ENCODE assay signal across 14 mouse cellular contexts in genomic region chr9:25552532-25552931, GRCm38 (mm10).
DNase-seq lines count a peak whose midpoint lies in the region; ATAC-seq and TF ChIP-seq lines count a peak whose summit lies in the region.
"Had no signal": no experiment of that assay in that cellular context is flagged by ENCODE, and none has a peak within 500 bp of the region (broad histone marks: within the 10 kb centered on the region; RNA-seq: fewer than 3 reads in every experiment).

No protein-coding gene starts in this region.

- no peak overlapping the region for H3K4me3 ChIP-seq in heart, postnatal 0 days (ENCODE audit: low read depth, low read length)
- no peak overlapping the region for H3K4me3 ChIP-seq in MEL (ENCODE audit: control insufficient read depth in 1 of 2, insufficient read depth in 1 of 2, low read depth in 2 of 2, low read length in 2 of 2)
- H3K4me3 ChIP-seq in liver, embryonic 16.5 days (ENCODE audit: low read depth, low read length), result no peak overlapping the region
- no peak overlapping the region for H3K4me3 ChIP-seq in hindbrain, embryonic 12.5 days
- H3K4me3 ChIP-seq: embryonic facial prominence, embryonic 13.5 days; hindbrain, embryonic 15.5 days; midbrain, embryonic 10.5 days had no signal

- no peak for TF ChIP-seq POLR2A in MEL (IDR thresholded peaks at IDR 0.05; ENCODE audit: control insufficient read depth in 1 of 2, insufficient read depth in 1 of 2, low read depth in 1 of 2, low read length in 2 of 2, poor library complexity in 1 of 2)

- no peaks in the 10 kb centered on the region for H3K27me3 ChIP-seq in heart, postnatal 0 days (ENCODE audit: control insufficient read depth, insufficient read depth, low read length)
- no peaks in the 10 kb centered on the region for H3K27me3 ChIP-seq in MEL (ENCODE audit: control insufficient read depth in 1 of 2, insufficient read depth in 2 of 2, low read length in 2 of 2)
- H3K27me3 ChIP-seq in liver, embryonic 16.5 days (ENCODE audit: control insufficient read depth, insufficient read depth, low read depth, low read length), result no peaks in the 10 kb centered on the region
- H3K27me3 ChIP-seq in hindbrain, embryonic 12.5 days, result no peaks in the 10 kb centered on the region
- H3K27me3 ChIP-seq: embryonic facial prominence, embryonic 13.5 days; hindbrain, embryonic 15.5 days had no signal

- H3K36me3 ChIP-seq in heart, postnatal 0 days (replicated peaks; ENCODE audit: control insufficient read depth, insufficient read depth, low read length), result no peaks in the 10 kb centered on the region
- H3K36me3 ChIP-seq in MEL (ENCODE audit: control insufficient read depth in 1 of 2, insufficient read depth in 2 of 2, low read length in 2 of 2), result peaks cover 0 to 3% of the 10 kb centered on the region in 2 experiments; a peak in 2 of 4 replicates
- H3K36me3 ChIP-seq in liver, embryonic 16.5 days (ENCODE audit: control insufficient read depth, insufficient read depth), result no peaks in the 10 kb centered on the region
- H3K36me3 ChIP-seq in hindbrain, embryonic 12.5 days, result no peaks in the 10 kb centered on the region
- H3K36me3 ChIP-seq: embryonic facial prominence, embryonic 13.5 days; hindbrain, embryonic 15.5 days; midbrain, embryonic 10.5 days had no signal

- peak; percentile 77 for ATAC-seq in heart, postnatal 0 days (ENCODE audit: insufficient read depth, low read depth)
- 0 out of 2 replicates have a peak, but pooled peaks have one; percentile 30 for ATAC-seq in liver, embryonic 16.5 days (ENCODE audit: low read depth)
- no peak for ATAC-seq in hindbrain, embryonic 12.5 days (ENCODE audit: low FRiP score)
- ATAC-seq: forebrain, embryonic 14.5 days had no signal

- intact Hi-C loops in heart, postnatal 14 days (cut with DNase I), result no loop called here

- no peaks in the 10 kb centered on the region for H3K9me3 ChIP-seq in heart, postnatal 0 days (replicated peaks; ENCODE audit: control insufficient read depth, low read length)
- no peaks in the 10 kb centered on the region for H3K9me3 ChIP-seq in MEL (replicated peaks; ENCODE audit: insufficient read depth, low read length)
- H3K9me3 ChIP-seq in liver, embryonic 16.5 days (replicated peaks; ENCODE audit: control insufficient read depth, low read length), result no peaks in the 10 kb centered on the region
- no peaks in the 10 kb centered on the region for H3K9me3 ChIP-seq in hindbrain, embryonic 12.5 days (replicated peaks)
- H3K9me3 ChIP-seq: embryonic facial prominence, embryonic 13.5 days; hindbrain, embryonic 15.5 days; midbrain, embryonic 10.5 days had no signal

- H3K9ac ChIP-seq in heart, postnatal 0 days (replicated peaks; ENCODE audit: low read depth, low read length), result no peak overlapping the region
- no peak overlapping the region for H3K9ac ChIP-seq in MEL (ENCODE audit: control insufficient read depth, low read depth, low read length, poor library complexity, severe bottlenecking)
- H3K9ac ChIP-seq in liver, embryonic 16.5 days (ENCODE audit: low read depth, low read length), result no peak overlapping the region
- H3K9ac ChIP-seq in hindbrain, embryonic 12.5 days, result no peak overlapping the region
- H3K9ac ChIP-seq: embryonic facial prominence, embryonic 13.5 days; hindbrain, embryonic 15.5 days; lung, embryonic 14.5 days had no signal

- no peaks in the 10 kb centered on the region for H3K79me2 ChIP-seq in MEL (ENCODE audit: control insufficient read depth, insufficient read depth, low read length, poor library complexity)

- TF ChIP-seq EP300 in heart, postnatal 0 days (IDR thresholded peaks at IDR 0.05; ENCODE audit: low read depth), result no peak
- TF ChIP-seq EP300 in MEL (IDR thresholded peaks at IDR 0.05; ENCODE audit: low read depth in 1 of 2, low read length in 2 of 2), result no peak

- 19% methylated on average over 2 of the region's 2 CpGs for WGBS in heart, postnatal 0 days
- WGBS in liver, embryonic 16.5 days (ENCODE audit: insufficient replicate concordance), result 40% methylated on average over 2 of the region's 2 CpGs
- 80% methylated on average over 2 of the region's 2 CpGs for WGBS in hindbrain, embryonic 12.5 days

- H3K27ac ChIP-seq in heart, postnatal 0 days (ENCODE audit: low read depth), result no peak overlapping the region
- no peak overlapping the region for H3K27ac ChIP-seq in MEL (ENCODE audit: control insufficient read depth, low read depth, low read length)
- H3K27ac ChIP-seq in liver, embryonic 16.5 days (ENCODE audit: low read length), result no peak overlapping the region
- H3K27ac ChIP-seq in hindbrain, embryonic 12.5 days, result no peak overlapping the region
- H3K27ac ChIP-seq: embryonic facial prominence, embryonic 13.5 days; hindbrain, embryonic 15.5 days; midbrain, embryonic 10.5 days had no signal

- DNase-seq in adrenal gland, adult 8-10 months, result peak; percentile 52
- no peak for DNase-seq in adrenal gland, postnatal 4 days (ENCODE audit: low spot score in 2 of 2)
- DNase-seq in heart, postnatal 0 days (ENCODE audit: low spot score), result peak; percentile 39
- DNase-seq in heart, postnatal 14 days, result no peak
- DNase-seq in MEL (ENCODE audit: low read depth, low spot score), result peak; percentile 47
- no peak for DNase-seq in right cerebral cortex, adult 18-20 months
- DNase-seq: cerebellum, postnatal 14 days; lung, embryonic 14.5 days had no signal

- no peak for TF ChIP-seq RAD21 in MEL (IDR thresholded peaks at IDR 0.05; ENCODE audit: low read depth, low read length)

- peaks cover 23% of the 10 kb centered on the region for H3K4me1 ChIP-seq in heart, postnatal 0 days (ENCODE audit: control insufficient read depth, insufficient read depth)
- H3K4me1 ChIP-seq in MEL (ENCODE audit: control insufficient read depth in 1 of 2, insufficient read depth in 2 of 2, low read length in 2 of 2), result peaks cover 3 to 5% of the 10 kb centered on the region in 2 experiments
- peaks cover 3% of the 10 kb centered on the region for H3K4me1 ChIP-seq in liver, embryonic 16.5 days (ENCODE audit: control insufficient read depth, low read depth, low read length)
- H3K4me1 ChIP-seq in hindbrain, embryonic 12.5 days, result no peaks in the 10 kb centered on the region
- H3K4me1 ChIP-seq: hindbrain, embryonic 15.5 days; midbrain, embryonic 10.5 days had no signal

- H3K4me2 ChIP-seq in heart, postnatal 0 days (ENCODE audit: low read depth, low read length), result no peak overlapping the region
- no peak overlapping the region for H3K4me2 ChIP-seq in liver, embryonic 16.5 days (ENCODE audit: low read depth, low read length)
- no peak overlapping the region for H3K4me2 ChIP-seq in hindbrain, embryonic 12.5 days (replicated peaks)
- H3K4me2 ChIP-seq: embryonic facial prominence, embryonic 13.5 days; hindbrain, embryonic 15.5 days; lung, embryonic 14.5 days had no signal

- TF ChIP-seq CTCF in heart, postnatal 0 days (IDR thresholded peaks at IDR 0.05; ENCODE audit: low read depth), result no peak; the same call in 1 of the 2 replicates
- no peak for TF ChIP-seq CTCF in MEL (IDR thresholded peaks at IDR 0.05 in 2 of 3, conservative IDR thresholded peaks at IDR 0.05 in 1 of 3; ENCODE audit: control insufficient read depth in 1 of 3, insufficient read depth in 1 of 3, low read depth in 2 of 3, low read length in 3 of 3, poor library complexity in 1 of 3, severe bottlenecking in 1 of 3)

TF ChIP-seq in MEL, 35 proteins besides CTCF, POLR2A, EP300 and RAD21:
- TF ChIP-seq GABPA (IDR thresholded peaks at IDR 0.05; ENCODE audit: low read depth, low read length) (no peak), CHD1 (IDR thresholded peaks at IDR 0.05; ENCODE audit: low read depth, low read length) (no peak), USF2 (IDR thresholded peaks at IDR 0.05; ENCODE audit: borderline replicate concordance in 1 of 2, insufficient read depth in 1 of 2, low read depth in 1 of 2, low read length in 2 of 2) (no peak)
TF ChIP-seq in MEL: peak in this region for 0.

Comparison
In these comparisons a context has a peak if more than half of its experiments do, and no peak if none do; other contexts are left out.
1. DNase-seq: peak in adrenal gland, adult 8-10 months (single experiment), heart, postnatal 0 days (single experiment) and MEL (single experiment); none in adrenal gland, postnatal 4 days (0 of 2), heart, postnatal 14 days (0 of 2) and right cerebral cortex, adult 18-20 months (single experiment).